Mouse (Mus musculus) ES-E14 (cell line): ENCODE data around the gene March1.

ENCODE experiments used
- CHD2 ChIP-seq: IDR thresholded peaks from 2 replicates; pipeline ENCODE4 v1.6.1; 2014; ENCODE audit warnings: mild to moderate bottlenecking, low read depth, low read length, inconsistent platforms
- MAFK ChIP-seq: IDR thresholded peaks from 2 replicates; pipeline ENCODE4 v1.6.1; 2014; ENCODE audit warnings: mild to moderate bottlenecking, low read depth, low read length, inconsistent platforms; ENCODE audit not compliant: insufficient read depth
- ZC3H11A ChIP-seq: IDR thresholded peaks from 2 replicates; pipeline ENCODE4 v1.6.1; 2012; ENCODE audit warnings: low read depth, mild to moderate bottlenecking, inconsistent platforms, low read length, borderline replicate concordance
- ZNF384 ChIP-seq: IDR thresholded peaks from 2 replicates; pipeline ENCODE4 v1.6.1; 2012; ENCODE audit warnings: low read depth, low read length, inconsistent platforms

DNA sequence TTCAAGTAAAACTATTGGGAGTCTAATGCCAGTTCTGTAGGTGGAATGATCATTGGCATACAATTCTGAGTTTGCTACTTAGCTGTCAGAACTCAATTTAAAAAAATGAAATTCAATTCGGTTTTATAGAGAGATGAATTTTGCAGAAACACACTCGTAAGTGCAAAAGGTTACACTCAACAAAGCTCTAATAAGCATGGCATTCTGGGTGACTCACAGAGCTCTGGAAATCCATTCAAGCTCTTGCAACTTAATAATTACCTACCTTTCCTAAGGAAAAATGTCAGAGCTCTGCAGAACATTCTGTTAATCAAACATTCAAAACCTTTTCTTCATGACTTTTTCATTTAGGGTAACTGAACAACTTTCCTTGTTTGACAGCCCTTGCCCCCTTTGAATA, 591.9 kb downstream of the March1 start:
- TF ChIP-seq MAFK, result no peak
- no peak for TF ChIP-seq CHD2
- TF ChIP-seq ZC3H11A, result no peak
- TF ChIP-seq ZNF384, result no peak
